Mouse (Mus musculus) embryo, embryonic 11.5 days (tissue): ENCODE data around the gene Amhr2.

Source experiments
- DNase-seq: peaks from one replicate; pipeline ENCODE4 v3.0.0-alpha.2; 2012; ENCODE audit warnings: low read depth, low spot score

The Amhr2 gene

GRCm38 (mm10) chr15:102445146-102445545 lies at the start of gene Amhr2:
Gene Amhr2 (plus strand): TSS chr15:102445367.
- DNase-seq: no peak

- no peak for DNase-seq
Observed at GRCm38 (mm10) chr15:102398629-102399028, 46.5 kb upstream of the Amhr2 start.

DNA sequence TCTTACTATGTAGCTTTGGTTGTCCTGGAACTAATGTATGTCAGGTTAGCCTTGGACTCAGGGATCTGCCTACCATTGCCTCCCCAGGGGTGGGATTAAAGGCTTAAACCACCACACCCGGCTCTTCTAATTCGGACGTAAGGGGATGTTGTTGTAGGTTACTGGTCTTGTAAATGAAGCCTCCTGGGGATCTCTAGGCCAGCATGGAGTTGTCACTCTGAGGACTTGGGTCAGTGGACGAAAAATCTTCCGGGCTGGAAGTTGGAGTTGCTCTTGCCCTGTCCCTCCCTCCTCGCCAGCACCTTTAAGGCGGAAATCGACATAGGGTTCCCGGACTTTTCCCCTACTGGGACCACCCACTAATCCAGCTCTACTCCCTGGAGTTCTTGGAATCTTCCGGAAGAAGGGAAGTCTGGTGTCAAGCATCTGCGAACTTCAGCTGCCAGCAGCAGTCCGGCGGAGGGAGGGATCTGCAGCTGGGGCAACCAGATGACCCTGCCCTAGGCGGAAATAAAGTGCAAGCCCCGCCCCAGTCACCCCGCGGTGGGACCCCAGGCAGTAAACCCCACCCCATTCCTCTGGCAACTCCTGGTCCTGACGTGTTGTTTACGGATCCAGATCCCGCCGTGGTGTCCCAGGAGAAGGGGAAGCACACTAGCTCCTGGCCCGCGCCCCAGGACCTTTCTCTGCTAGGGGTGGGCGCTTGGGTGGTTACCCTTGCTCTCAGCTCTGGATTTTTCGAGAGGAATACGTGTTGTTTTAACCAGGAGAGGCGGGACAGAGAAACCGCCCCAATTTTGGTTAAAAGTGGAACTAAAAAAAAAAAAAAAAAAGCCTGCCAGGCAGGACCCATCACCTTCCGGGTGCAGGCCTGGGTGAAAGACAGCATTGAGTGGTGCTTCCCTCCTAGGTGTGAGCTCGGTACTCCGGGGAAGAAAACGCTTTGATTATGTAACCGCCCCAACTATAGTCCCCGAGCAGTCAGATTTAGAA lies 45.6 kb upstream of the Amhr2 start:
- peak; percentile 55 for DNase-seq

GRCm38 (mm10) chr15:102400476-102401045 lies 44.6 kb upstream of the Amhr2 start:
- DNase-seq: no peak

GRCm38 (mm10) chr15:102401278-102401677 lies 43.9 kb upstream of the Amhr2 start:
- DNase-seq: no peak

GRCm38 (mm10) chr15:102402210-102402609 lies 43.0 kb upstream of the Amhr2 start:
- no peak for DNase-seq

- no peak for DNase-seq
Observed at GRCm38 (mm10) chr15:102404608-102405488, 40.3 kb upstream of the Amhr2 start.

- peak; percentile 99 for DNase-seq
Observed at GRCm38 (mm10) chr15:102405489-102406195, 39.5 kb upstream of the Amhr2 start, which contains the start of gene Sp1. Gene Sp1 (plus strand): TSS chr15:102406143.

DNA sequence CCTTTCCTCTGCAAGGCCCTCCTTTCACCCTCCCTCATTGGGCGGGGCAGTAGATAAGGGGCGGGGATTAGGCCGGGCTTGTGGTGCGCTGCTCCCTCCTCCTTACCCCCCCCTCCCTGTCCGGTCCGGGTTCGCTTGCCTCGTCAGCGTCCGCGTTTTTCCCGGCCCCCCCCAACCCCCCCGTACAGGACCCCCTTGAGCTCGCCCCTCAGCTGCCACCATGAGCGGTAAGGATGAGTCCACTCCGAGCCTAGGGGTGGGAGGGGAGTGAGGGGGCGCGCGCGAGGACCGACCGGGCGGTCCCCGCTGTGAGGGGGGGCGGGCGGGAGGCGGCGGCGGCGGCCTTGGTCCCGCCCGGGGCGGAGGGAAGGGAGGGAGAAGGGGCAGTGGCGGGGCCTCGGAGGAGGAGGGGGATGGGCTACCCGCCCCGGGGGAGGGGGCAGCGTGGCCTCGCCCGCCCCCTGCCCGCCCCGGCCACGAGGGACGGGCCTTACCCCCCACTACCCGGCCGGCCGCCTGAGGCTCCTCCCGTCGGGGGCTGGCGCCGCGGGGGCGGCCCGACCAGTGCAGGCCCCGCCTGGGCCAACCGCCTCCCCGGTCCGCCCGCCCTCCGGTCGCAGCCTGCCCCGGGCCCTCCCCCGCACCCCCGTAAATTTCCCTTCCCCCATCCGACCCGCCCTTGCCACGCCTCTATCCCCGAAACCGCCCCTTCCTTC lies 38.8 kb upstream of the Amhr2 start:
- peak; percentile 52 for DNase-seq

DNA sequence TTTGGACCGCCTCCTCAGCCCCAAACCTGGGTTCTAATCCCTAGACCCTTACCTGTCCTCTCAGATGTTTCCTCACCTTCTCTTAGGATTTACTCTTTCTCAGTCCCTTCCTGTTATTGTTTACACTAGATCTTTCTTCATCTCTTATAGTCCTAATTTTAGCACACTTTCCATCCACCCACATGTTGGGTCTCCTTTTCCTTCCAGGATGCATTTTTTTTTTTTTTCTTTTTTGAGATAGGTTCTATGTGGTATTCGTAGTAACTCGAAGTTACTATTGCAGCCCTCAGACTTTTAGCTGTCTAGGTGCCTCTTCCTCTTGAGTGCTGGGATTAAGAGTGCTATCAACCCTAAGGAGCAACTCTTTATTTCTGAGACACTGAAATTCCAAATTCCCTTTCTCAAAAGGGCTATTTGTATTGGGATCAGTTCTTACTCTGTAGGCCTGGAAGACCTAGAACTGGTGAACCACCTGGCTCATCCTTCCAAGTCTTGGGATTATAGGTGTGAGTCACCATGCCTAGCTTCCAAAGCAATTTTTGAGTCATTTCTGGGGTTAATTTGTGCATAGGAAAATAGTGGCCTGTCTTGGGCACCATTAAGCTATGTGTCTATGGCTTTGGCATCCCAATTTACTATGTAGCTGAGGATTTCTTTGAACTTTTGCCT lies 38.1 kb upstream of the Amhr2 start:
- DNase-seq: no peak

- no peak for DNase-seq
Observed at GRCm38 (mm10) chr15:102407681-102408557, 37.2 kb upstream of the Amhr2 start.

DNA sequence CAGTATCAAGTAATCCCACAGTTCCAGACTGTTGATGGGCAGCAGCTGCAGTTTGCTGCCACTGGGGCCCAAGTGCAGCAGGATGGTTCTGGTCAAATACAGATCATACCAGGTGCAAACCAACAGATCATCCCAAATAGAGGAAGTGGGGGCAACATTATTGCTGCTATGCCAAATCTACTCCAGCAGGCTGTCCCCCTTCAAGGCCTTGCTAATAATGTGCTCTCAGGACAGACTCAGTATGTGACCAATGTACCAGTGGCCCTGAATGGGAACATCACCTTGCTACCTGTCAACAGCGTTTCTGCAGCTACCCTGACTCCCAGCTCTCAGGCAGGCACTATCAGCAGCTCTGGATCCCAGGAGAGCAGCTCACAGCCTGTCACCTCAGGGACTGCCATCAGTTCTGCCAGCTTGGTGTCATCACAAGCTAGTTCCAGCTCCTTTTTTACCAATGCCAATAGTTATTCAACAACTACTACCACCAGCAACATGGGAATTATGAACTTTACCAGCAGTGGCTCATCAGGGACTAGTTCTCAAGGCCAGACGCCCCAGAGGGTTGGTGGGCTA lies 36.5 kb upstream of the Amhr2 start:
- no peak for DNase-seq

- DNase-seq: no peak
Observed at GRCm38 (mm10) chr15:102409286-102409685, 35.9 kb upstream of the Amhr2 start.

GRCm38 (mm10) chr15:102411077-102411476 lies 34.1 kb upstream of the Amhr2 start:
- DNase-seq: no peak

DNA sequence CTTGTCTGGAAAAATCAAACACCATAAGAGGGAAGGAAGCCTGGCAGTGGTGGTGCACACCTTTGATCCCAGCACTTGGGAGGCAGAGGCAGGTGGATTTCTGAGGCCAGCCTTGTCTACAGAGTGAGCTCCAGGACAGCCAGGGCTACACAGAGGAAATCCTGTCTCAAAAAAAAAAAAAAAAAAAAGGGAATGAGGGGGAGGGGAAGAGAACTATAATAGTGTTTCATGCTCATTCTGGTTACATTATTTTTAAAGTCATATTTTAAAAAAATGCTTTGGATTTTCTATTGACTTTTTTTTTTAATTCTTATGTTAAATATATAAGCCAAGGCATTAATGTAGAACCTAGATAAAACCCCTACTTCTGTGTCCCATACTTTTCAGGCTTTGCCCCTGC lies 31.5 kb upstream of the Amhr2 start:
- no peak for DNase-seq

GRCm38 (mm10) chr15:102417524-102417923 lies 27.6 kb upstream of the Amhr2 start:
- no peak for DNase-seq

DNA sequence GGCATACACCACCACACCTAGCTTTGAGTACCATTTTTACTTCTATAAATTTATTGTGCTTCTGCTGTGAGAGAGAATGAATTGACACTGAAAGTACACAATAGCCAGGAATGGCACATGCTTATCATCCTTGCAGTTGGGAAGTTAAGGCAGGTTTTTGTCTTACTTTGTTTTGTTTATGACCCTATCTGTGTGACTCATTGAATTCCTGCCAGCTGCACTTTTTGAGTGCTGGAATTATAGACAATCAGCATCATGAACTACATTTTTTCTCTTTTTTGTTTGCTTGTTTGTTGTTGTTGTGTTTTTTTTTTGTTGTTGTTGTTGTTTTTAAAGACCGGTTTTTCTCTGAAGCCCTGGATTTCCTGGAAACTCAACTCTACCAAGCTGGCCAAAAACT lies 24.2 kb upstream of the Amhr2 start:
- no peak for DNase-seq

GRCm38 (mm10) chr15:102421437-102421836 lies 23.7 kb upstream of the Amhr2 start:
- no peak for DNase-seq
